In the genomic region with DNA sequence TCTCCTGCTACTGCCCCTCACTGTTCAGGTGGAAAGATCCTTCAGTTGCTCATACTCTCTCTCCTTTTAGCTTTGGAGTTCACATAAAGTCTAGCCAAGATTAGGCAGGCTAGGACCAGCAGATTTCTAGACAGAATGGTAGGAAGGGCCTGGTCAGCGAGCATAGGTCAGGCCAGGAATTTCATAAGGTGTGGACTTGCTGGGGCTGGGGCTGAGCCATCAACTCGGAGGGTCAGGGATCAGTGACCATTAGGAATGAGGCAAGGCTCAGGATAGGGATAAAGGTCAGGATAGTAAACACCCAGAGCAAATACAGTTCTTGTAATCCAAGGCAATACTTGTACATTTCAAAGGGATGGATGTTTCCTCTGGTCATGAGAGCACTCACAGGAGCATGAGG, we compare ENCODE assay signal across 32 mouse cellular contexts. TPM values are rescaled to one million over a fixed set of nuclear protein-coding genes. Genes with fewer than 3 reads are reported as not detected.
DNase-seq lines count a peak whose midpoint lies in the region; ATAC-seq and TF ChIP-seq lines count a peak whose summit lies in the region.
"Had no signal": no experiment of that assay in that cellular context is flagged by ENCODE, and none has a peak within 500 bp of the region (broad histone marks: within the 10 kb centered on the region; RNA-seq: fewer than 3 reads in every experiment).

No protein-coding gene starts in this region.

- no peaks in the 10 kb centered on the region for H3K9me3 ChIP-seq in intestine, postnatal 0 days (ENCODE audit: control insufficient read depth)
- no peaks in the 10 kb centered on the region for H3K9me3 ChIP-seq in liver, embryonic 14.5 days (ENCODE audit: control insufficient read depth, low read length)
- H3K9me3 ChIP-seq in forebrain, embryonic 13.5 days (replicated peaks), result no peaks in the 10 kb centered on the region
- H3K9me3 ChIP-seq in forebrain, postnatal 0 days (ENCODE audit: low read length), result no peaks in the 10 kb centered on the region
- H3K9me3 ChIP-seq: embryonic facial prominence, embryonic 12.5 days; G1E; heart, embryonic 13.5 days; hindbrain, embryonic 13.5 days; megakaryocyte, embryonic 14.5 days; midbrain, embryonic 15.5 days had no signal

- H3K4me3 ChIP-seq in intestine, postnatal 0 days (ENCODE audit: low read depth, low read length), result no peak overlapping the region
- no peak overlapping the region for H3K4me3 ChIP-seq in liver, embryonic 14.5 days (ENCODE audit: insufficient read depth in 1 of 2, low read depth in 2 of 2, low read length in 2 of 2)
- no peak overlapping the region for H3K4me3 ChIP-seq in forebrain, embryonic 13.5 days
- H3K4me3 ChIP-seq in forebrain, postnatal 0 days (ENCODE audit: low read depth, low read length), result no peak overlapping the region
- H3K4me3 ChIP-seq: embryonic facial prominence, embryonic 12.5 days; erythroblast, embryonic 14.5 days; heart, embryonic 13.5 days; hindbrain, embryonic 13.5 days; megakaryocyte, embryonic 14.5 days; midbrain, embryonic 15.5 days; myocyte had no signal

- H3K27me3 ChIP-seq in intestine, postnatal 0 days (replicated peaks; ENCODE audit: control insufficient read depth, insufficient read depth, low read length), result no peaks in the 10 kb centered on the region
- no peaks in the 10 kb centered on the region for H3K27me3 ChIP-seq in liver, embryonic 14.5 days (ENCODE audit: control insufficient read depth, insufficient read depth, low read length)
- no peaks in the 10 kb centered on the region for H3K27me3 ChIP-seq in forebrain, embryonic 13.5 days
- H3K27me3 ChIP-seq in forebrain, postnatal 0 days (ENCODE audit: insufficient read depth, low read length), result no peaks in the 10 kb centered on the region
- H3K27me3 ChIP-seq: embryonic facial prominence, embryonic 12.5 days; heart, embryonic 13.5 days; hindbrain, embryonic 13.5 days; midbrain, embryonic 15.5 days had no signal

- no peak overlapping the region for H3K9ac ChIP-seq in intestine, postnatal 0 days (ENCODE audit: low read depth, low read length)
- no peak overlapping the region for H3K9ac ChIP-seq in liver, embryonic 14.5 days (replicated peaks)
- H3K9ac ChIP-seq in forebrain, embryonic 13.5 days, result no peak overlapping the region
- no peak overlapping the region for H3K9ac ChIP-seq in forebrain, postnatal 0 days
- H3K9ac ChIP-seq: embryonic facial prominence, embryonic 12.5 days; heart, embryonic 13.5 days; hindbrain, embryonic 13.5 days; midbrain, embryonic 15.5 days had no signal

- peak; percentile 87 for DNase-seq in kidney, adult 9 months
- DNase-seq in kidney, postnatal 25 days, result peak; percentile 65 to 86
- DNase-seq in liver, embryonic 14.5 days (ENCODE audit: low read depth in 3 of 3, low spot score in 3 of 3), result peak in 2 of 3 experiments; percentile 15 to 20
- DNase-seq in frontal cortex, postnatal 14 days (ENCODE audit: low spot score in 2 of 2), result no peak
- DNase-seq in forebrain, postnatal 0 days, result no peak
- DNase-seq: adrenal gland, postnatal 14 days; cerebellum, postnatal 10 days; lung, adult 18-20 months; lung, postnatal 14 days; thymus, adult 2 months had no signal

- H3K27ac ChIP-seq in intestine, postnatal 0 days (ENCODE audit: low read depth, low read length), result peak overlapping the region; percentile 7
- no peak overlapping the region for H3K27ac ChIP-seq in liver, embryonic 14.5 days
- H3K27ac ChIP-seq in forebrain, embryonic 13.5 days, result no peak overlapping the region
- H3K27ac ChIP-seq in forebrain, postnatal 0 days (ENCODE audit: low read depth, low read length), result no peak overlapping the region
- H3K27ac ChIP-seq: embryonic facial prominence, embryonic 12.5 days; heart, embryonic 13.5 days; hindbrain, embryonic 13.5 days; midbrain, embryonic 15.5 days had no signal

- TF ChIP-seq EP300 in liver, embryonic 14.5 days (IDR thresholded peaks at IDR 0.05; ENCODE audit: low read depth), result no peak

- H3K36me3 ChIP-seq in intestine, postnatal 0 days (ENCODE audit: control insufficient read depth, insufficient read depth), result no peaks in the 10 kb centered on the region
- H3K36me3 ChIP-seq in liver, embryonic 14.5 days (replicated peaks; ENCODE audit: control insufficient read depth, insufficient read depth, low read depth), result no peaks in the 10 kb centered on the region
- no peaks in the 10 kb centered on the region for H3K36me3 ChIP-seq in forebrain, embryonic 13.5 days (ENCODE audit: poor library complexity, severe bottlenecking)
- no peaks in the 10 kb centered on the region for H3K36me3 ChIP-seq in forebrain, postnatal 0 days (ENCODE audit: insufficient read depth)
- H3K36me3 ChIP-seq: embryonic facial prominence, embryonic 12.5 days; G1E; heart, embryonic 13.5 days; hindbrain, embryonic 13.5 days; midbrain, embryonic 15.5 days had no signal

- ATAC-seq in intestine, postnatal 0 days, result peak; percentile 34
- ATAC-seq in liver, embryonic 14.5 days (ENCODE audit: insufficient read depth), result peak; percentile 77
- ATAC-seq in megakaryocyte-erythroid progenitor cell, adult 5-6 weeks (replicated peaks; ENCODE audit: low FRiP score, low TSS enrichment, poor library complexity, severe bottlenecking), result no peak
- no peak for ATAC-seq in forebrain, embryonic 13.5 days
- ATAC-seq in forebrain, postnatal 0 days, result no peak
- ATAC-seq: activated CD4-positive, CD25-positive, alpha-beta regulatory T cell, adult 4 months; forebrain, embryonic 16.5 days; midbrain, embryonic 15.5 days had no signal

- TF ChIP-seq CTCF in intestine, postnatal 0 days (IDR thresholded peaks at IDR 0.05; ENCODE audit: low read depth), result no peak
- TF ChIP-seq CTCF in liver, embryonic 14.5 days (IDR thresholded peaks at IDR 0.05; ENCODE audit: low read depth), result no peak
- TF ChIP-seq CTCF in forebrain, postnatal 0 days (IDR thresholded peaks at IDR 0.05; ENCODE audit: low read depth), result no peak

- H3K4me1 ChIP-seq in intestine, postnatal 0 days (replicated peaks; ENCODE audit: control insufficient read depth, insufficient read depth, low read length), result peaks cover 16% of the 10 kb centered on the region
- peaks cover 0 to 6% of the 10 kb centered on the region in 2 experiments; a peak in 1 of 4 replicates for H3K4me1 ChIP-seq in liver, embryonic 14.5 days (replicated peaks; ENCODE audit: control insufficient read depth in 2 of 2, insufficient read depth in 2 of 2, low read length in 1 of 2)
- no peaks in the 10 kb centered on the region for H3K4me1 ChIP-seq in forebrain, embryonic 13.5 days
- no peaks in the 10 kb centered on the region for H3K4me1 ChIP-seq in forebrain, postnatal 0 days (ENCODE audit: insufficient read depth)
- H3K4me1 ChIP-seq: embryonic facial prominence, embryonic 12.5 days; hindbrain, embryonic 13.5 days; midbrain, embryonic 15.5 days had no signal

- H3K4me2 ChIP-seq in intestine, postnatal 0 days (replicated peaks; ENCODE audit: low read depth), result no peak overlapping the region
- no peak overlapping the region for H3K4me2 ChIP-seq in liver, embryonic 14.5 days (ENCODE audit: low read depth)
- H3K4me2 ChIP-seq in forebrain, embryonic 13.5 days, result no peak overlapping the region
- no peak overlapping the region for H3K4me2 ChIP-seq in forebrain, postnatal 0 days (ENCODE audit: low read depth)
- H3K4me2 ChIP-seq: embryonic facial prominence, embryonic 12.5 days; heart, embryonic 13.5 days; hindbrain, embryonic 13.5 days; midbrain, embryonic 15.5 days had no signal

- WGBS in intestine, postnatal 0 days, result 41% methylated on average over 2 of the region's 2 CpGs
- 36% methylated on average over 2 of the region's 2 CpGs for WGBS in liver, embryonic 14.5 days (ENCODE audit: insufficient replicate concordance)
- WGBS in forebrain, embryonic 13.5 days, result 69% methylated on average over 2 of the region's 2 CpGs
- 88% methylated on average over 2 of the region's 2 CpGs for WGBS in forebrain, postnatal 0 days

RNA-seq across cellular contexts. Expression of a gene that starts 4.2 kb away (rescaled TPM):
- polyA plus RNA-seq in intestine, postnatal 0 days (2015; fragmentation: Nextera tagmentation; extraction: Ambion mirVana), result 232 and 250 TPM in 2 replicates
- not detected in 2 replicates for polyA plus RNA-seq in liver, embryonic 14.5 days (2012; rRNA removed)
- not detected in 2 replicates for polyA plus RNA-seq in liver, embryonic 14.5 days (2014; fragmentation: Nextera tagmentation; extraction: Ambion mirVana)
- not detected in 2 replicates for total RNA-seq in megakaryocyte-erythroid progenitor cell, adult 5-6 weeks (2014; fragmentation: Nextera tagmentation)
- total RNA-seq in megakaryocyte-erythroid progenitor cell, adult 5-6 weeks (2017), result not detected in 2 replicates
- polyA plus RNA-seq in forebrain, embryonic 13.5 days (2015; fragmentation: Nextera tagmentation; extraction: Ambion mirVana), result not detected in 2 replicates
- total RNA-seq in forebrain, postnatal 0 days (2014; rRNA removed), result not detected in 2 replicates
- polyA plus RNA-seq in forebrain, postnatal 0 days (2015; fragmentation: Nextera tagmentation; extraction: Ambion mirVana), result not detected in 2 replicates
- total RNA-seq: G1E; heart, postnatal 25 days; left cerebral cortex, postnatal 36 days had no signal
- polyA plus RNA-seq: activated CD4-positive, CD25-positive, alpha-beta regulatory T cell, adult 4 months; erythroblast, embryonic 14.5 days; forebrain, embryonic 16.5 days; G1E; heart, embryonic 13.5 days; hindbrain, embryonic 13.5 days; midbrain, embryonic 15.5 days; neural tube, embryonic 14.5 days; spleen, adult 2 months; stomach, embryonic 14.5 days had no signal

RNA-seq across cellular contexts. Expression of a gene that starts 24.3 kb away (rescaled TPM):
- polyA plus RNA-seq in intestine, postnatal 0 days (2015; fragmentation: Nextera tagmentation; extraction: Ambion mirVana), result not detected in 2 replicates
- polyA plus RNA-seq in liver, embryonic 14.5 days (2012; rRNA removed), result not detected in 2 replicates
- polyA plus RNA-seq in liver, embryonic 14.5 days (2014; fragmentation: Nextera tagmentation; extraction: Ambion mirVana), result not detected in 2 replicates
- total RNA-seq in megakaryocyte-erythroid progenitor cell, adult 5-6 weeks (2014; fragmentation: Nextera tagmentation), result not detected in 2 replicates
- not detected in 2 replicates for total RNA-seq in megakaryocyte-erythroid progenitor cell, adult 5-6 weeks (2017)
- polyA plus RNA-seq in forebrain, embryonic 13.5 days (2015; fragmentation: Nextera tagmentation; extraction: Ambion mirVana), result not detected in 2 replicates
- total RNA-seq in forebrain, postnatal 0 days (2014; rRNA removed), result not detected in 2 replicates
- polyA plus RNA-seq in forebrain, postnatal 0 days (2015; fragmentation: Nextera tagmentation; extraction: Ambion mirVana), result not detected in 2 replicates
- total RNA-seq: adrenal gland, postnatal 14 days; gastrocnemius, adult 18-20 months; heart, postnatal 25 days; left cerebral cortex, postnatal 36 days had no signal
- polyA plus RNA-seq: activated CD4-positive, CD25-positive, alpha-beta regulatory T cell, adult 4 months; brain, embryonic 14.5 days; embryonic facial prominence, embryonic 12.5 days; erythroblast, embryonic 14.5 days; forebrain, embryonic 16.5 days; G1E; gonadal fat pad, adult 2 months; heart, embryonic 13.5 days; hindbrain, embryonic 13.5 days; large intestine, adult 2 months; midbrain, embryonic 15.5 days; myocyte; neural tube, embryonic 14.5 days; spleen, adult 2 months; stomach, embryonic 14.5 days; thymus, adult 2 months had no signal

RNA-seq across cellular contexts. Expression of a gene that starts 31.3 kb away (rescaled TPM):
- polyA plus RNA-seq in intestine, postnatal 0 days (2015; fragmentation: Nextera tagmentation; extraction: Ambion mirVana), result 3.1 and 3.6 TPM in 2 replicates
- polyA plus RNA-seq in liver, embryonic 14.5 days (2012; rRNA removed), result 0.09 and 0.19 TPM in 2 replicates
- 0.04 and 0.15 TPM in 2 replicates for polyA plus RNA-seq in liver, embryonic 14.5 days (2014; fragmentation: Nextera tagmentation; extraction: Ambion mirVana)
- not detected in 2 replicates for total RNA-seq in megakaryocyte-erythroid progenitor cell, adult 5-6 weeks (2014; fragmentation: Nextera tagmentation)
- 0.04 and 0.19 TPM in 2 replicates for total RNA-seq in megakaryocyte-erythroid progenitor cell, adult 5-6 weeks (2017)
- polyA plus RNA-seq in forebrain, embryonic 13.5 days (2015; fragmentation: Nextera tagmentation; extraction: Ambion mirVana), result 0.63 and 0.83 TPM in 2 replicates
- total RNA-seq in forebrain, postnatal 0 days (2014; rRNA removed), result 7.7 and 12.7 TPM in 2 replicates
- 5.8 and 7.7 TPM in 2 replicates for polyA plus RNA-seq in forebrain, postnatal 0 days (2015; fragmentation: Nextera tagmentation; extraction: Ambion mirVana)
- polyA plus RNA-seq: erythroblast, embryonic 14.5 days had no signal

RNA-seq across cellular contexts. Expression of a gene that starts 41.1 kb away (rescaled TPM):
- polyA plus RNA-seq in intestine, postnatal 0 days (2015; fragmentation: Nextera tagmentation; extraction: Ambion mirVana), result 248 and 257 TPM in 2 replicates
- 67.2 and 95.9 TPM in 2 replicates for polyA plus RNA-seq in liver, embryonic 14.5 days (2012; rRNA removed)
- 99.2 and 99.8 TPM in 2 replicates for polyA plus RNA-seq in liver, embryonic 14.5 days (2014; fragmentation: Nextera tagmentation; extraction: Ambion mirVana)
- total RNA-seq in megakaryocyte-erythroid progenitor cell, adult 5-6 weeks (2014; fragmentation: Nextera tagmentation), result 45.7 and 94.6 TPM in 2 replicates
- total RNA-seq in megakaryocyte-erythroid progenitor cell, adult 5-6 weeks (2017), result 73.8 and 82.2 TPM in 2 replicates
- polyA plus RNA-seq in forebrain, embryonic 13.5 days (2015; fragmentation: Nextera tagmentation; extraction: Ambion mirVana), result 241 and 243 TPM in 2 replicates
- 120 and 149 TPM in 2 replicates for total RNA-seq in forebrain, postnatal 0 days (2014; rRNA removed)
- polyA plus RNA-seq in forebrain, postnatal 0 days (2015; fragmentation: Nextera tagmentation; extraction: Ambion mirVana), result 246 and 305 TPM in 2 replicates

RNA-seq across cellular contexts. Expression of a gene that starts 42.3 kb away (rescaled TPM):
- polyA plus RNA-seq in intestine, postnatal 0 days (2015; fragmentation: Nextera tagmentation; extraction: Ambion mirVana), result 12.4 and 13.0 TPM in 2 replicates
- polyA plus RNA-seq in liver, embryonic 14.5 days (2012; rRNA removed), result 12.1 and 12.3 TPM in 2 replicates
- polyA plus RNA-seq in liver, embryonic 14.5 days (2014; fragmentation: Nextera tagmentation; extraction: Ambion mirVana), result 13.6 and 15.8 TPM in 2 replicates
- 12.8 and 19.0 TPM in 2 replicates for total RNA-seq in megakaryocyte-erythroid progenitor cell, adult 5-6 weeks (2014; fragmentation: Nextera tagmentation)
- total RNA-seq in megakaryocyte-erythroid progenitor cell, adult 5-6 weeks (2017), result 1.1 and 3.0 TPM in 2 replicates
- 10.7 and 16.0 TPM in 2 replicates for polyA plus RNA-seq in forebrain, embryonic 13.5 days (2015; fragmentation: Nextera tagmentation; extraction: Ambion mirVana)
- 4.1 and 5.8 TPM in 2 replicates for total RNA-seq in forebrain, postnatal 0 days (2014; rRNA removed)
- 6.9 and 10.2 TPM in 2 replicates for polyA plus RNA-seq in forebrain, postnatal 0 days (2015; fragmentation: Nextera tagmentation; extraction: Ambion mirVana)

Comparison
In these comparisons a context has a peak if more than half of its experiments do, and no peak if none do; other contexts are left out.
1. ATAC-seq: peak in intestine, postnatal 0 days (single experiment) and liver, embryonic 14.5 days (single experiment); none in megakaryocyte-erythroid progenitor cell, adult 5-6 weeks (single experiment), forebrain, embryonic 13.5 days (single experiment) and forebrain, postnatal 0 days (single experiment).
2. DNase-seq: peak in kidney, adult 9 months (single experiment), kidney, postnatal 25 days (2 of 2) and liver, embryonic 14.5 days (2 of 3); none in frontal cortex, postnatal 14 days (0 of 2) and forebrain, postnatal 0 days (single experiment).
3. RNA of a gene that starts 4.2 kb away (polyA plus RNA-seq): 232 to 250 TPM in intestine, postnatal 0 days; not detected in liver, embryonic 14.5 days, not detected in forebrain, embryonic 13.5 days and not detected in forebrain, postnatal 0 days; every median in the first group is over 100 times any median in the second.